Mouse (Mus musculus): Measurements from ENCODE around the gene Dpf1. TPM values are rescaled to one million over a fixed set of nuclear protein-coding genes. Genes with fewer than 3 reads are reported as not detected.

Dpf1 gene
- total and polyA plus RNA-seq, 3 experiments: 10.2 to 17.3 TPM; not detected in 1

DNA sequence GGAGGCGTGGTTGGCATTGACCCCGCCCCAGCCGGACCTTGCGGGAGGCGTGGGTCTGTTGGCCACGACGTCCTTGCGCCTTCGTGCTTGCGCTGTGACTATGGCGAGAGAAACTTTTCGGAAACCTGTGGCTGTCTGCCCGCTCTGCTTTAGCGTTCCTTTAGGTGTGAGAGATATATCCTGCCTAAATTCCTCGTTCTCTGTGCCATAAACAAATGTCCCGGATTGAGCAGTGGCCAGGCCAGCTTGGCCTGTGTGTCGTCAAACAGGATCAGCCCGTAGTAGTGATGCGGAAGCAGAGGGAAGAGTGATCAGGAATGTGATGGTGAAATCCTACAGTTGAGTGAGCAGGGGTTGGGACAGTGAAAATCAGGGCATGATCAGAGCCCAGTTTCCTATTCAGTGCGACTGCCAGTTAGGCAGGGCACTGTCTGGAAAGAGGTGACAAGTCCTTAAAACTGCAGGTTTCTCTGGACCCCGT, 21.6 kb upstream of the Dpf1 start:
- H3K4me1 ChIP-seq (ENCODE audit: control insufficient read depth in 1 of 2, insufficient read depth in 2 of 2, low read length in 2 of 2): peaks cover 22 to 32% of the 10 kb centered on the region in 2 experiments
- no peak overlapping the region; the same call in 1 of the 2 replicates for H3K9ac ChIP-seq (ENCODE audit: control insufficient read depth, low read depth, low read length, poor library complexity, severe bottlenecking)
- peak; percentile 35 for DNase-seq (ENCODE audit: low read depth, low spot score)
- peak overlapping the region; percentile 82 to 89 for H3K4me3 ChIP-seq (ENCODE audit: control insufficient read depth in 1 of 2, insufficient read depth in 1 of 2, low read depth in 2 of 2, low read length in 2 of 2)
- peaks cover 10% of the 10 kb centered on the region for H3K79me2 ChIP-seq (ENCODE audit: control insufficient read depth, insufficient read depth, low read length, poor library complexity)
- H3K9me3 ChIP-seq (replicated peaks; ENCODE audit: insufficient read depth, low read length): no peaks in the 10 kb centered on the region
- H3K27ac ChIP-seq (ENCODE audit: control insufficient read depth, low read depth, low read length): no peak overlapping the region
- TF ChIP-seq SMC3 (IDR thresholded peaks at IDR 0.05; ENCODE audit: low read depth, low read length): no peak
- no peak for TF ChIP-seq MAX (IDR thresholded peaks at IDR 0.05; ENCODE audit: low read length)
- TF ChIP-seq NELFE (IDR thresholded peaks at IDR 0.05; ENCODE audit: low read depth, low read length): no peak
- no peak for TF ChIP-seq POLR2AphosphoS2 (IDR thresholded peaks at IDR 0.05; ENCODE audit: low read length)
- TF ChIP-seq SIN3A (IDR thresholded peaks at IDR 0.05; ENCODE audit: low read length): no peak
- no peak for TF ChIP-seq MYC (IDR thresholded peaks at IDR 0.05; ENCODE audit: low read depth, low read length)
- TF ChIP-seq ETS1 (IDR thresholded peaks at IDR 0.05; ENCODE audit: low read depth, low read length): no peak
- no peak for TF ChIP-seq MYB (IDR thresholded peaks at IDR 0.05; ENCODE audit: low read depth, low read length)
- no peak for TF ChIP-seq EP300 (IDR thresholded peaks at IDR 0.05; ENCODE audit: low read depth in 1 of 2, low read length in 2 of 2)
- no peak for TF ChIP-seq POLR2AphosphoS5 (IDR thresholded peaks at IDR 0.05; ENCODE audit: borderline replicate concordance, low read depth, low read length)
- TF ChIP-seq TCF12 (IDR thresholded peaks at IDR 0.05; ENCODE audit: low read depth, low read length): no peak
- TF ChIP-seq RAD21 (IDR thresholded peaks at IDR 0.05; ENCODE audit: low read depth, low read length): no peak
- TF ChIP-seq TAL1 (IDR thresholded peaks at IDR 0.05; ENCODE audit: low read length): no peak
- no peak for TF ChIP-seq TBP (IDR thresholded peaks at IDR 0.05; ENCODE audit: low read depth, low read length)
- peaks cover 0 to 19% of the 10 kb centered on the region in 2 experiments; a peak in 2 of 4 replicates for H3K36me3 ChIP-seq (ENCODE audit: control insufficient read depth in 1 of 2, insufficient read depth in 2 of 2, low read length in 2 of 2)
- H3K27me3 ChIP-seq (ENCODE audit: control insufficient read depth in 1 of 2, insufficient read depth in 2 of 2, low read length in 2 of 2): no peaks in the 10 kb centered on the region

DNA sequence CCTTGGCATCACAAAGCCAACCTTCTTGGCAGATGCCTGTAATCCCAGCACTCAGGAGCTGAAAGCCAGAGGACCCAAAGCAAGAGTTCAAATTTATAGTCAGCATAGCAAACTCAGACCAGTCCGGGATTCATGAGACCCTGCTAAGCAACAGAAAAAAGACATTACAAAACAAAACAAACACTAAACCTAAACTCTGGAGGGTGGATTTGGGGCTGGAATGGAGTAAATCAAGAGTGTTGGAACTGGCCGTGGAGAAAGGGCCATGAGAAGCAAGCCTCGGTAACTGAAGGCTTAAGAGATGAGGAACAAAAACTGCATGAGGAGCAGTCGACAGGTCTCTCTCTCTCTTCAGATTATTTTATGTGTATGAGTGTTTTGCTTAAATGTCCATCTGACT, 19.9 kb upstream of the Dpf1 start:
- no peaks in the 10 kb centered on the region for H3K9me3 ChIP-seq (replicated peaks; ENCODE audit: insufficient read depth, low read length)
- DNase-seq (ENCODE audit: low read depth, low spot score): peak; percentile 66
- peak overlapping the region; percentile 75 for H3K27ac ChIP-seq (ENCODE audit: control insufficient read depth, low read depth, low read length)
- H3K4me3 ChIP-seq (ENCODE audit: control insufficient read depth in 1 of 2, insufficient read depth in 1 of 2, low read depth in 2 of 2, low read length in 2 of 2): peak overlapping the region in 1 of 2 experiments; percentile 30; a peak in 2 of 4 replicates
- H3K4me1 ChIP-seq (ENCODE audit: control insufficient read depth in 1 of 2, insufficient read depth in 2 of 2, low read length in 2 of 2): peaks cover 22 to 32% of the 10 kb centered on the region in 2 experiments
- 0 out of 2 replicates have a peak, but pooled peaks have one; percentile 25 for TF ChIP-seq SIN3A (IDR thresholded peaks at IDR 0.05; ENCODE audit: low read length)
- TF ChIP-seq RCOR1 (IDR thresholded peaks at IDR 0.05; ENCODE audit: low read depth, low read length): no peak
- peaks cover 0 to 19% of the 10 kb centered on the region in 2 experiments; a peak in 2 of 4 replicates for H3K36me3 ChIP-seq (ENCODE audit: control insufficient read depth in 1 of 2, insufficient read depth in 2 of 2, low read length in 2 of 2)
- H3K27me3 ChIP-seq (ENCODE audit: control insufficient read depth in 1 of 2, insufficient read depth in 2 of 2, low read length in 2 of 2): no peaks in the 10 kb centered on the region
- peaks cover 10% of the 10 kb centered on the region for H3K79me2 ChIP-seq (ENCODE audit: control insufficient read depth, insufficient read depth, low read length, poor library complexity)
- H3K9ac ChIP-seq (ENCODE audit: control insufficient read depth, low read depth, low read length, poor library complexity, severe bottlenecking): peak overlapping the region; percentile 36

- DNase-seq (ENCODE audit: low read depth, low spot score): peak; percentile 76
- H3K9ac ChIP-seq (ENCODE audit: control insufficient read depth, low read depth, low read length, poor library complexity, severe bottlenecking): peak overlapping the region; percentile 36
- peak overlapping the region; percentile 75 for H3K27ac ChIP-seq (ENCODE audit: control insufficient read depth, low read depth, low read length)
- peak; percentile 71 for TF ChIP-seq ZKSCAN1 (IDR thresholded peaks at IDR 0.05; ENCODE audit: low read depth, low read length)
- TF ChIP-seq TAL1 (IDR thresholded peaks at IDR 0.05; ENCODE audit: low read length): peak; percentile 42
- 0 out of 2 replicates have a peak, but pooled peaks have one; percentile 10 for TF ChIP-seq MYC (IDR thresholded peaks at IDR 0.05; ENCODE audit: low read depth, low read length)
- TF ChIP-seq GATA1 (IDR thresholded peaks at IDR 0.05; ENCODE audit: low read depth, low read length): peak; percentile 84
- peak; percentile 65 to 70; a peak in 3 of 4 replicates for TF ChIP-seq EP300 (IDR thresholded peaks at IDR 0.05; ENCODE audit: low read depth in 1 of 2, low read length in 2 of 2)
- peak; percentile 54 for TF ChIP-seq MXI1 (IDR thresholded peaks at IDR 0.05; ENCODE audit: low read depth, low read length)
- TF ChIP-seq RCOR1 (IDR thresholded peaks at IDR 0.05; ENCODE audit: low read depth, low read length): no peak
- no peak for TF ChIP-seq TBP (IDR thresholded peaks at IDR 0.05; ENCODE audit: low read depth, low read length)
- peak; percentile 49; the same call in 1 of the 2 replicates for TF ChIP-seq HCFC1 (IDR thresholded peaks at IDR 0.05; ENCODE audit: low read depth, low read length)
- TF ChIP-seq ZNF384 (IDR thresholded peaks at IDR 0.05; ENCODE audit: low read depth, low read length): 0 out of 2 replicates have a peak, but pooled peaks have one; percentile 22
- TF ChIP-seq BHLHE40 (IDR thresholded peaks at IDR 0.05; ENCODE audit: borderline replicate concordance, low read depth, low read length): no peak
- no peak for TF ChIP-seq POLR2AphosphoS5 (IDR thresholded peaks at IDR 0.05; ENCODE audit: borderline replicate concordance, low read depth, low read length)
- TF ChIP-seq TCF12 (IDR thresholded peaks at IDR 0.05; ENCODE audit: low read depth, low read length): peak; percentile 64
- peak; percentile 36; the same call in 1 of the 2 replicates for TF ChIP-seq ELF1 (IDR thresholded peaks at IDR 0.05; ENCODE audit: low read depth, low read length)
- peak; percentile 17; the same call in 1 of the 2 replicates for TF ChIP-seq NELFE (IDR thresholded peaks at IDR 0.05; ENCODE audit: low read depth, low read length)
- H3K4me1 ChIP-seq (ENCODE audit: control insufficient read depth in 1 of 2, insufficient read depth in 2 of 2, low read length in 2 of 2): peaks cover 22 to 34% of the 10 kb centered on the region in 2 experiments
- H3K36me3 ChIP-seq (ENCODE audit: control insufficient read depth in 1 of 2, insufficient read depth in 2 of 2, low read length in 2 of 2): peaks cover 0 to 19% of the 10 kb centered on the region in 2 experiments; a peak in 2 of 4 replicates
- H3K27me3 ChIP-seq (ENCODE audit: control insufficient read depth in 1 of 2, insufficient read depth in 2 of 2, low read length in 2 of 2): no peaks in the 10 kb centered on the region
- peaks cover 10% of the 10 kb centered on the region for H3K79me2 ChIP-seq (ENCODE audit: control insufficient read depth, insufficient read depth, low read length, poor library complexity)
- no peaks in the 10 kb centered on the region for H3K9me3 ChIP-seq (replicated peaks; ENCODE audit: insufficient read depth, low read length)
- peak overlapping the region in 1 of 2 experiments; percentile 30; a peak in 1 of 4 replicates for H3K4me3 ChIP-seq (ENCODE audit: control insufficient read depth in 1 of 2, insufficient read depth in 1 of 2, low read depth in 2 of 2, low read length in 2 of 2)
These were observed 19.2 kb upstream of the Dpf1 start for GRCm38 (mm10) chr7:29284523-29284922.
